Mouse (Mus musculus) layer of hippocampus, adult 18-20 months (tissue): ENCODE data around the gene Ccdc157. TPM values are rescaled to one million over a fixed set of nuclear protein-coding genes. Genes with fewer than 3 reads are reported as not detected.
"Not testable (repeated sequence)": the region's sequence is repeated elsewhere in the genome, so short reads cannot be mapped to it uniquely, and the experiment has no call there.

ENCODE experiments used
- DNase-seq, 2 experiments: peaks; one replicate each; pipeline ENCODE4 v3.0.0; 2022; ENCODE audit warnings: low spot score in 2 of 2
- microRNA-seq, 2 experiments: library from miRNA; unstranded; fragments of <30 nt; microRNA quantifications; one replicate each; pipeline ENCODE4 v1.2.0; 2021
- total RNA-seq, 2 experiments: library from RNA; stranded (reverse); gene quantifications; 2 replicates each; pipeline ENCODE4 v1.2.3; 2021

The Ccdc157 gene
- total RNA-seq, 2 experiments from 2014 or later, result 10.4 to 11.7 TPM

GRCm38 (mm10) chr11:4108691-4109090 lies 51.4 kb downstream of the Ccdc157 start:
- no peak for DNase-seq

DNA sequence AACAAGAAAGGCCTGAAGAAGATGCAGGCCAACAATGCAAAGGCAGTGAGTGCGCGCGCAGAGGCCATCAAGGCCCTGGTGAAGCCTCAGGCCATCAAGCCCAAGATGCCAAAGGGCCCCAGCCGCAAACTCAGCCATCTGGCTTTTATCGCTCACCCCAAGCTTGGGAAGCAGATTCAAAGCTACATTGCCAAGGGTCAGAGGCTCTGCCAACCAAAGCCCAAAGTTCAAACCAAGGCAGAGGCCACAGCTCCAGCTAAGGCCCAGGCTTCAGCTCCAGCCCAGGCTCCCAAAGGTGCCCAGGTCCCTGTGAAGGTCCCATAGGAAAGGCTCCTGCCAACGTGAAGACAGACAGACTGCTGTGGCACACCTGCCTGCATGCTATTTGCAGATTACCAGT lies 52.2 kb downstream of the Ccdc157 start:
- not testable (repeated sequence) for DNase-seq

- peak; percentile 78 to 81 for DNase-seq
These were observed 54.6 kb downstream of the Ccdc157 start for GRCm38 (mm10) chr11:4105444-4105843.

DNA sequence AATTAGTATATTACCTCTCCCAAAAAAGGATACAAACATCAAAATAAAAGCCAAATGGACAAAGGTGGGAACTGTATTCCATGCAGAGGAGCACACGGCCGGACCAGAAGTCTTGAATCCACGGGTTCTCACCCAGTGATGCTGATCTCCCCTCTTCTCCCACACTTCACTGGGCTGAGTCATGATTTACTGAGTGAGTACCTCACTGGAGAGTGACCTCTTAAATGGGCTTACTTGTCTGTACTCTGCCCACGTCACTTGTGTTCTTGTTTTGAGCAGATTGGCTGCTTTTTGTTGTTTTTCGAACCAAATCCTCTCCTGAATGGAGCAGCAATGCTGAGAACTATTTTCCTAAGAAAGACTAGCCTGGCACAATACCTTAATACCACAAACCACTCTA lies 55.1 kb downstream of the Ccdc157 start:
- DNase-seq, result no peak

DNA sequence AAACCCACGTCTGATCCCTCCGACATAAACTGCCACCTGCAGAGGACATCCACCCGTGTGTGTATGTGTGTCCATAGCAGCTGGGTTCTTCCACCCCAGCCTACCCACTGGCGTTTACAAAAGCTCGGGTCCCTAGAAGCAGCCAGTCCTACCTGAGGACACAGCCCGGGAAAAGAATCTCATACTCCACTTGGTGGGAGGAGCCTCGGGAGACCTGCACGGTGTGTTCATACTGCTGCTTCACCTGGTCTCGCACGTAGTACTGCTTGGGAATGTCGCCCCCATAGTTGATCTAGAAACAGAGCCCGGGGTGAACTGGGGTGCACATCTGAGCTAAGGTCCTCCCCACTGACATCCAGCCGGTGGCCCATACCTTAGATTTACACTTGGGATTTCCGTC lies 56.6 kb downstream of the Ccdc157 start:
- DNase-seq, result no peak

DNA sequence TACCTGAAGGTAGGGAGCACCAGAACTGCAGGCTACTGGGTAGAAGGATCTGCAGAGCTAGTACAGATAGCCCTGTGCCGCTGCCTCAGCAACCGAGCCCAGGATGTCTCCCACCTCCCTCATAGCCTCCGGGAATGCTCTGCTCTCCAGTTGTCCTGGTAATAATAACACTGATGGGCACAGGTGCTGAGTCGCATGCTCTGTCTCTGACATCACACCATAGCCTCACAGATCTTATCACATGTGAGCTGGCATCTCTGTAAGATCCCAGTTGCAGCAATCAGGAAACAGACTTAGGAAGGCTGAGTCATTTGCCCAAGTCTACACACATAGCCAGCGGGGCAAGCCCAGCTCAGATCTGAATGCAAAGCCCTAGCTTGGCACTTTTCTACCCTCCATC lies 58.2 kb downstream of the Ccdc157 start:
- DNase-seq, result peak in 1 of 2 experiments; percentile 42

DNA sequence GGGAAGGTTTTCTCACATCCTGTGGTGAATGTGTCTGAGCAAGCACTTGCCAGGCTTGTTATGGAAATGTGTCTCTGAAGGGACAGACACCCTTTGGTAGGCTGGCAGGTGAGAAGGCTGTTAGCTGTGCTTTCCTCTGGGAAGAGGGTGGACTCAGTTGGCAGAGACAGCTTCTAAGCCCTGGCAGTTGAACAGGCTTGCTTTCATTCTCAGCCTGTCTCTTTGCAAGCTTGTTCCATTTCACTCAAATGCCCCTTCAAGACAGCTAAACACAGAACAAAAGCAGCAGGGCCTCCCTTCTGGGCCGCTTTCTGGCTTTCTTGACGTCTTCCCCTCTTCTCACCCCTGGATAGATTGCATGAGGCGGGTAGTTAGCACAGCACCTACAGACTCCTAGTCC lies 60.6 kb downstream of the Ccdc157 start:
- DNase-seq, result peak in 1 of 2 experiments; percentile 55

DNA sequence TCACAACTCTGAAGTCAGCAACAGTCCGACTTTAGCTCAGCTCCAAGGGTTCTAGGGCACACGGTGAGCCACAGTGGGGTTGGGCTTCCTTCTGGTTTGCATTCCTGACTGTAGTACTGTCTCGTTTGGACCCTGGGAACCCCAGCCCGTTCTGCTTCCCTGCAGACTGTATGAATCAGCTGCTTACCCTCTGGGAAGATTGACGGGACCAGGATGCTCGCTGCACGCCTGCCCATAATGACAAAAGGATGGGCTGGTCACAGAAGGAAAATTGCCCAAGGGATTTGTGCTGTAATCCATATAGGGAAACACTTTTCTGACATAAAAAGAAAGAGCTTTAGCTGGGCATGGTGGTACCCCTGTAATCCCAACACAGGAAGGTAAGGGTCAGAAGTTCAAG lies 61.3 kb downstream of the Ccdc157 start:
- no peak for DNase-seq

DNA sequence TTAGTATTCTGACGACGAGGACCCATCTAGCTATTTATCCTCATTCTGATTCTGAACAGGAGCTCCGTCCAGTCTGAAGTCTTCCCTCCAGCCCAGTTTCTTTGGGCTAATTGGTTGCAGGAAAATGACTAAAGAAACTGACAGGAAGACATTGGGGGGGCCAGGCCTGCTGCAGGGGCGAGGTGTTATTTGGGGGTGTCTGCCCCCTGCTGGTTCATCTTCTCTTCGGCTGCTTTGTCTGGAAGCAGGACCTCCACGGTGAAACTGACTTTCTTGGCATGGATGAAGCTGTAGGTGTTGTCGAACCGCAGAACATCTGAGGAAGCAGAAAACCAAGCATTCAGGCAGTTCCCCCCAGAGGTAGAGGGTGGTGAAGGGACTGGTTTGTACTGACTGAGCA lies 62.0 kb downstream of the Ccdc157 start:
- no peak for DNase-seq

GRCm38 (mm10) chr11:4097091-4097621 lies 62.9 kb downstream of the Ccdc157 start:
- DNase-seq, result no peak

- peak; percentile 98 to 99 for DNase-seq
These were observed 63.8 kb downstream of the Ccdc157 start for GRCm38 (mm10) chr11:4096054-4096984.

DNA sequence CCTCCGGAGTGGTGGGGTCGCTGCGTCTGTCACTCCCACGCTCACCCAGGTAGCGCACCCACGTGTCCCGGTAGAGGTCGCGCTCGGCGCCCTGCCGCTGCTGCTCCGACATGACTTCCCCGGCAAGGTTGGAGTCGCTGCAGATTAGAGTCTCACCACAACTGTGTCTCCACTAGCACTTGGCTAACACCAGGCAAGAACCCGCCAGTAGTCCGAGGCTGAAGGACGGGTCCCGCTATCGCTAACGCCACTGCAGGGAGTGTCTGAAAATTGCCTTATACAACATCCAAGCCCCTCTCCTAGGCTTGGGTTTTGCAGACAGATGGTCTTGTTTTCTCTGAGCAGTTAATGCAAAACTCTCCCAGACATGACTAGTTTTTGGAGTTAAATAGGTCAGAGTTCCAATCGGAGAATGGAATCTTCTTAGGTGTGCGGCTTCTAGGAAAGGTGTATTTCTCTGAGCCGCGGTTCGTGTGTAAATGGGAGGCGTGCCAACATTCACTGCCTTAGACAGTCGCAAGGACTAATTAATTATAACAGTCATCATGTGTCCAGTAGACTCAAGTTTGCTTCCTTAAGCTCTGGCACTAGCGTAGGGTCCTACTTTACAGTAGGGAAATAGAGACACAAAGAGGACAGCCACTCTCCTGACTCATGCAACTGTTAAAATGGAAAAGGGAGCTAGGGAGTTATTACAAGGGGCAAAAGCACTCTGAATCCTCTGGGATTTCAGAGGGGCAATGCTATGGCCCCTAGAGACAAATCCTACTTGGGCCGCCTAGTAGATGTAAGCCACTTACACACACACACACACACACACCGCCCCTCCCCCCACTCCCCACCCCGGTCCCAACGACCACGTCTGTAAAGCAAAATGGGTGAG lies 64.7 kb downstream of the Ccdc157 start, which contains the start of gene Mtfp1:
Mtfp1 (minus strand) TSS at position 275 of the 883 bp plus-strand sequence.
- peak in 1 of 2 experiments; percentile 73 for DNase-seq

DNA sequence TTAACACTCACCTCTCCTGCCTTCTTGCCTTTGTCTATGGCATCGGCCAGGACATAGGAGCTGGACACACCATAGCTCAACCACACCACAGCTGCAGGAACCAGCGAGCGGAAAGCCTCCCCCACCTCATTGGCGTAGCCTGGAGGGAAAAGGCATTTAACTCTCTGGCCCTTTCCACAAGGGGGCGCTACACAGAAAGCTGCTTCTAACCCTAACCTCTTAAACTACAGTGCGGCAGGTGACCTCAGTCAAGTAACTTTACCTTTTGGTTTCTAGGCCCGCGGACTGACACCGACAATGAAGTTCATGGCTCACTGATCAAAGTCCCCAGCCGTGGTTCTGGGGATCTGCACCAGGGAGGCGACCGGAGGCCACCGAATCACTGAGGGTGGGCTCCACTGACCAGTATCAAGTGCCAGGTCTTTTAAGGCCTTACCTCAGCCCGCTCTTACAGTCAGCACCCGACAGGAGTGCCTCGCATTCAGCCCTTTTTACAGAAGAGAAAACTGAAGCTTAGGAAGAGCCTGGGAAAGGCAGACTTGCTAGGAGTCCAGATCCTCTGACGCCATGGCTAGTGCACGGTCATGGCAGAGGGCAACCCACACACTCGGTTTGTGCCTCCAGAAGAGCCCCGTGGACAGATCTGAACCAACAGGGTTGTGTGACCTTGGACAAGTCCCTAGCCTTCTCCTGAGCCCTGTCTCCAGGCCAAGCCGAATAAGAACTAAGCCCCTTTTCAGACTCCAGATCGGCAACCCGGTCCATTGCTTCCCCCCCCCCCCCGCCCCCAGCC lies 65.5 kb downstream of the Ccdc157 start:
- DNase-seq, result peak; percentile 80 to 85

DNA sequence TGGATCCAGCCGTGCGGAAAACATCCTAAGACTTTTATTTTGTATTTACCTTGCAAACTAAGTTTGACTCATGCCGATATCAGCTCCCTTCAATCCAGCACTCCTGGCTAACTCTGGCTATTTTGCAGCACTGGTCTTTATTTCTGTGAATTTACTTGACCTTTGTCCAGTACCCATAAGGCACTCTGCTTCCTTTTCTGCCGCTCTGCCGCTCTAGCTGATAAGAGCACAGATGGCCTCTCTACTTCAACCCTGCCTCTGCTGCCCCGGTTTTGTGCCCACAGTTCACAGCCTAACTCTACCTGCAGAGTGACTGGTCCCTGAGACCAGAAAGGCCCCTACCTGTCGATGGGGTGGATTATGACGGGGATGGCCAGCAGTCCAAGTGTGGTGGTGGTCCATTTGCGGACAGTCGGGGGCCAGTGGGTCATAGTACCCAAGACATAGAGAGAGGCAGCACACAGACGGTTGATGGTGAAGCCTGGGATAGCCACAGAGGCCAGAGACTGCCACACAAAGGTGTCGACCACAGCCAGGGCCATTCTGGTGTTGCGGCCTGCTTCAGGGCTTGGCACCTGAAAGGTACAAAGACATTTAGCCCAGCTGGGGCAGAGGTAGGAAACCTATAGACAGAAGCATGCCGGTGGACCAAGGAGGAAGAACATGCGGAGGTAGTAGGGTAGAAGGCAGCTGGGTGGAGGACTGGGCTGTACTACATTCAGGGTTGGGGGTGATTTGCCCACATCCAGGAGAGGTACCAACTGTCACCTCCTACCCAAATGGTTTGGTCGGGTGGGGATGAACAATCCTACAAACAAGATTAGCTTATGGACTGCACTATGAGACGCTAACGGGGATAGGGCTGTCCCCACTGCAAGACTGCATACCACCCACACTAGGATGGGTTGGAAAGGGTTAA lies 66.4 kb downstream of the Ccdc157 start:
- DNase-seq, result no peak

Small RNA genes within 50 kb of the gene (microRNA-seq; reads per million reads assigned to microRNA genes)
- 3.7 to 4.9 reads per million in 2 experiments for gene Mir3060

Other genes with a start within 250 kb of the Ccdc157 start
- gene Slc35e4, start 245.6 kb downstream of the Ccdc157 start, total RNA-seq, result 10 to 100 TPM; 17.8 to 18.5 TPM
- gene Tcn2, start 228.1 kb downstream of the Ccdc157 start, total RNA-seq, result 10 to 100 TPM; 18.2 to 20.3 TPM
- gene Pes1, start 196.3 kb downstream of the Ccdc157 start, total RNA-seq, result 10 to 100 TPM; 40.0 to 40.2 TPM
- gene 4930556J24Rik, start 183.5 kb downstream of the Ccdc157 start, total RNA-seq, result under 1 TPM in 1 of 2 experiments, not detected in 1; 0.28 TPM
- gene Gal3st1, start 176.7 kb downstream of the Ccdc157 start, total RNA-seq, result 1 to 10 TPM; 8.0 to 9.7 TPM
- under 1 TPM; 0.27 to 0.41 TPM for gene Sec14l4, start 128.8 kb downstream of the Ccdc157 start, total RNA-seq
- 1 to 10 TPM in 1 of 2 experiments, under 1 TPM in 1; 0.74 to 1.5 TPM for gene Sec14l3, start 95.5 kb downstream of the Ccdc157 start, total RNA-seq
- gene Mtfp1, start 64.8 kb downstream of the Ccdc157 start, total RNA-seq, result 100 to 1,000 TPM; 118 to 123 TPM
- gene Sec14l2, start 36.9 kb downstream of the Ccdc157 start, total RNA-seq, result 10 to 100 TPM; 57.7 to 61.3 TPM
- 10 to 100 TPM; 27.1 to 27.5 TPM for gene Rnf215, start 25.1 kb downstream of the Ccdc157 start, total RNA-seq
- 10 to 100 TPM; 72.7 TPM for gene Sf3a1, start 57 bp upstream of the Ccdc157 start, total RNA-seq
- 10 to 100 TPM; 28.1 to 30.8 TPM for gene Tbc1d10a, start 26.5 kb upstream of the Ccdc157 start, total RNA-seq
- 1 to 10 TPM; 4.3 to 4.7 TPM for gene Castor1, start 57.9 kb upstream of the Ccdc157 start, total RNA-seq
- not detected for gene Osm, start 76.1 kb upstream of the Ccdc157 start, total RNA-seq
- 1 to 10 TPM; 1.8 to 2.7 TPM for gene Lif, start 97.3 kb upstream of the Ccdc157 start, total RNA-seq